Mouse (Mus musculus) urinary bladder, postnatal 25 days (tissue): ENCODE measurements around the gene Laptm5.

Source experiments
- DNase-seq: peaks from one replicate; pipeline ENCODE4 v3.0.0; 2022; ENCODE audit warnings: low spot score

Laptm5 gene

GRCm38 (mm10) chr4:130899782-130900427 lies 13.0 kb upstream of the Laptm5 start:
- no peak for DNase-seq

GRCm38 (mm10) chr4:130900746-130901145 lies 12.2 kb upstream of the Laptm5 start:
- DNase-seq: no peak

- DNase-seq: no peak
Measured at GRCm38 (mm10) chr4:130902289-130902781, 10.6 kb upstream of the Laptm5 start.

- no peak for DNase-seq
Measured at GRCm38 (mm10) chr4:130905025-130905424, 7.9 kb upstream of the Laptm5 start.

- no peak for DNase-seq
Measured at GRCm38 (mm10) chr4:130905882-130906281, 7.0 kb upstream of the Laptm5 start.

GRCm38 (mm10) chr4:130906296-130906695 lies 6.6 kb upstream of the Laptm5 start:
- no peak for DNase-seq

GRCm38 (mm10) chr4:130907200-130908069 lies 5.5 kb upstream of the Laptm5 start:
- no peak for DNase-seq

- no peak for DNase-seq
Measured at GRCm38 (mm10) chr4:130908133-130908532, 4.8 kb upstream of the Laptm5 start.

GRCm38 (mm10) chr4:130909167-130909874 lies 3.6 kb upstream of the Laptm5 start:
- no peak for DNase-seq

GRCm38 (mm10) chr4:130910666-130911065 lies 2.3 kb upstream of the Laptm5 start:
- no peak for DNase-seq

GRCm38 (mm10) chr4:130912626-130913025 lies 299 bp upstream of the Laptm5 start:
- no peak for DNase-seq

GRCm38 (mm10) chr4:130913511-130913910 lies 586 bp downstream of the Laptm5 start:
- DNase-seq: no peak

GRCm38 (mm10) chr4:130914011-130914410 lies 1.1 kb downstream of the Laptm5 start:
- no peak for DNase-seq

- DNase-seq: no peak
Measured at GRCm38 (mm10) chr4:130914527-130914926, 1.6 kb downstream of the Laptm5 start.

- DNase-seq: no peak
Measured at GRCm38 (mm10) chr4:130915006-130915667, 2.2 kb downstream of the Laptm5 start.

- no peak for DNase-seq
Measured at GRCm38 (mm10) chr4:130915668-130916035, 2.7 kb downstream of the Laptm5 start.

GRCm38 (mm10) chr4:130916639-130917038 lies 3.7 kb downstream of the Laptm5 start:
- no peak for DNase-seq

- no peak for DNase-seq
Measured at GRCm38 (mm10) chr4:130917564-130917963, 4.6 kb downstream of the Laptm5 start.

GRCm38 (mm10) chr4:130918805-130919749 lies 6.2 kb downstream of the Laptm5 start:
- DNase-seq: no peak

GRCm38 (mm10) chr4:130919750-130920356 lies 6.9 kb downstream of the Laptm5 start:
- DNase-seq: no peak
